Mouse (Mus musculus) cerebellum, adult 2 months (tissue): ENCODE measurements around the gene Gpatch1.

Experiments
- CTCF ChIP-seq: fragments of 200-500 bp; IDR thresholded peaks from 2 replicates; pipeline ENCODE4 v1.5.1; 2011; ENCODE audit warnings: low read depth, mild to moderate bottlenecking, control low read depth, low read length, moderate library complexity, borderline replicate concordance; ENCODE audit not compliant: insufficient read depth
- POLR2A ChIP-seq: fragments of 200-500 bp; IDR thresholded peaks from 2 replicates; pipeline ENCODE4 v1.6.1; 2011; ENCODE audit warnings: low read length, control low read depth, borderline replicate concordance; ENCODE audit not compliant: insufficient read depth

GRCm38 (mm10) chr7:35295631-35296030 lies 22.6 kb downstream of the Gpatch1 start:
- TF ChIP-seq CTCF: no peak
- no peak for TF ChIP-seq POLR2A
